Mouse (Mus musculus) lung, postnatal 25 days (tissue): ENCODE measurements around the gene Gkap1.
A peak's percentile ranks its signal among the peaks of the same experiment; 100 is the strongest.

Experiments used
- DNase-seq: peaks from one replicate; pipeline ENCODE4 v3.0.0; 2022; ENCODE audit warnings: low spot score

Gkap1 gene

GRCm38 (mm10) chr13:58263546-58263945 lies 12.0 kb downstream of the Gkap1 start:
- no peak for DNase-seq

- no peak for DNase-seq
Observed at GRCm38 (mm10) chr13:58261674-58262073, 13.8 kb downstream of the Gkap1 start.

DNA sequence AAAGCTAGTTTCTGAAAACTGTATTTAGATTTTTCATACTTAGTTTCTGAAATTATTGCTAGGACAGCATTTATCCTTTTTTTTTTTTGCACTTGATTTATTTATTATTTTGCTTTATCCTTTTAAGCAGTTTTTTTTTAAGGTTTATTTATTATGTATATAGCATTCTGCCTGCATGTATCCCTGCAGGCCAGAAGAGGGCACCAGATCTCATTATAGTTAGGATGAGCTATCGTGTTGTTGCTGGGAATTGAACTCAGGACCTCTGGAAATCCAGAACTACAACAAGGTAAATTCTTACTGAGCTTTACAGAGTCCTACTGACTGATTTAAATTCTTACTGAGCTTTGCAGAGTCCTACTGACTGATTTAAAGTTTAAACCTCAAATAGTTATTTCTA lies 22.2 kb downstream of the Gkap1 start:
- DNase-seq = no peak

GRCm38 (mm10) chr13:58248957-58249356 lies 26.5 kb downstream of the Gkap1 start:
- no peak for DNase-seq

DNA sequence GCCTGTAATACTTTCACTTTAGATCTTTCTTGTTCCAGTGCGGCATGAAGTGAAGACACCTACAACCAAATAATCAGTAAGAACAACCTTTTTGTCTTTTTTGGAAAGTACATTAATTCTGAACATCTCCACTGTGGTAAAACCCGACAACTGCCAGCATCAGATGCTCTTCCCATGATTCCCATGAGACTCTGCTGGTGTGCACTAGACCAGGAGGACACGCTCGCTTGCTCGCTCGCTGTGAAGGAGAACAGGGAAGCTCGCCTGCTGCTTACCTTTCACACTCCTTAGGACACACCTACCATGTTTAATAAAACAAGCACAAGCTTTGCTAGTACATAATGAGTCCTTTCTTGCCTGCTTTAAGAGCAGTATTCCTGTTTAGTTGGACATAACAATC lies 39.0 kb downstream of the Gkap1 start:
- no peak for DNase-seq

DNA sequence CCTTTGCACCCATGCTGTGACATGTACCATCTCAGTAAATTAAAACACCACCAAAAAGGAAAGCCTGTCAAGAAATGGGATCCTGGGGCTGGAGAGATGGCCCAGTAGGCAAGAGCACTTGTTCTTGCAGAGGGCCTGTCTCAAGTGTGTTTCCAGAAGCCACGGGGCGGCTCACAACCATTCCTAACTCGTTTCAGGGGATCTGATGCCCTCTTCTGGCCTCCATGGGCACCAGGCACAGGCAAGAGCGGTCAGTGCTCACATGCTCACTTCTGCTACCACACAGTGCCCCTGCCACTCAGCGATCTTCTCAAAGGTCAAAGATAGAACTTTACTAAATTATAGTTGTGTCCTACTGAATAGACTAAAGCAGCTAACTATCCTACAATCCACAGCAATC lies 42.9 kb downstream of the Gkap1 start:
- peak; percentile 64 for DNase-seq

DNA sequence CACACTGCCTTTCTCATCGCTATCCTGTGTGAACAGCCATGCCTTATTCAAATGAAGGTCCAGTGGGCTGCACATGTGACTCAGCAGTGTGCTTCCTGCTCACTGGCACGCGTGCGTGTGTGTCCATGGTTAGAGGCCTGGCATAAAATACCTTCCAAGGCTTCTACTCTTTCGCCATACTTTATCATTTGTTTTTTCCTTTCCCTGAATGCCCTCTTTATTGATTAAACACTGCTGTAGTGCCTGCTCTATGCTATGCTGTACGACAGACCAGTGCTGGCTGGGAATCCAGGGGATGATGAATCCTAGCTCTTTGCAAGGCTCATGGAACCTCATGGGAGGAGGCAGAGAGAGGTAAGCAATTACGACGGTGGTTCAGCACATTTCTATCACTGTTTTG lies 43.4 kb downstream of the Gkap1 start:
- no peak for DNase-seq

DNA sequence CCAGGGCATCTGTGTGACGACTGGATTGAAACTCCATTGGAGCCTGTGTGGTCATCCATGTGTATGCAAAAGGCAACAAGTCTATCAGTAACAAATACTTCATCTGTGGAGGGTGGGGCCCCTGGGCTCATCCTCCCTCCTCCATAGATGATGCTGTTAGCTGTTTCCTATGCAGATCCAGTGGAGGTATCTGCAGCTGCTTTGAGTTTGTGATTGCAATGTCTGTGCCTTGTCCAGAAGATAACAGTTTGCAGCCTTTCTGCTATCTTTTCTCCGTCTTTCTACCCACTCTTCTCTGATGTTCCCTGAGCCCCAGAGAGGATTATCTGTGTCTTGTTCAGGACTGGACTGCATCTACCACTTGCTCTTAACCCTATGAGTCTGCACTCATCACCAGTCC lies 46.9 kb downstream of the Gkap1 start:
- DNase-seq = no peak

DNA sequence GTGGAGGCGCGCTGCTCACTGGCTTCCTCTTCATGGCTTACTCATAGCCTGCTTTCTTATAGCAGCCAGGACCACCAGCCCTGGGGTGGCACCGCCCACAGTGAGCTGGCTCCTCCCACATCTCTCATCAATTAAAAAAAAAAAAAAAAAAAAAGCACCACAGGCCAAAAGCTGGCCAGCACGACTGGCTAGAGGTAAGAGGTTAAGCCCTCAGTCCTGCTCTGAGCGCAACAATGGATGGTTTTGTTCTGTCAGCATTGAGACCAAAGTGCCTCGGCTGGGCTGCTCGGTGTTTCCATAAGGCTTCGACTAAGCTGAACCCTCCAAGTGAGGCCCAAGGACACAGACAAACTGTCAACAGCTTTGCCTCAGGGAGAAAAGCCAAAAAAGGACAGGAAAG lies 49.8 kb downstream of the Gkap1 start:
- no peak for DNase-seq

DNA sequence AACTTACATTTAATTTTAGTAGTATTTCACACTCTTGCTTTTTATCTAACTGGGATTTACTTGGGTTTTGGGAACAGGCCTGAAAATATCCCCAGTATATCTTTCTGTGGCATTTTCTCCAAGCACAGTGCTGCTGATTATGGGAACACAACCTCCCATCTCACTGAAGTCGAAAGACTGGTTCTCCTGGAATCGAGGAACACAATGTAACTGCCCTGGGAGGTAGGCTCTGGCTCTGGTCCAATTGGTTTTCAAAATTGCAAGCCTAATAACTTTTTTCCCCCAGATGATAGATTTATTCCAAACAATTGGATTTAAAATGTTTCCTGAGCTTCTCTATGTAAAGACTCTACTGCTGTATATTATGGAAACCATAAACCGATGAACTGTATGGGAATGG lies 55.3 kb downstream of the Gkap1 start:
- DNase-seq = peak; percentile 52

GRCm38 (mm10) chr13:58217536-58217935 lies 58.0 kb downstream of the Gkap1 start:
- DNase-seq = no peak

- no peak for DNase-seq
Observed at GRCm38 (mm10) chr13:58216395-58216794, 59.1 kb downstream of the Gkap1 start.

DNA sequence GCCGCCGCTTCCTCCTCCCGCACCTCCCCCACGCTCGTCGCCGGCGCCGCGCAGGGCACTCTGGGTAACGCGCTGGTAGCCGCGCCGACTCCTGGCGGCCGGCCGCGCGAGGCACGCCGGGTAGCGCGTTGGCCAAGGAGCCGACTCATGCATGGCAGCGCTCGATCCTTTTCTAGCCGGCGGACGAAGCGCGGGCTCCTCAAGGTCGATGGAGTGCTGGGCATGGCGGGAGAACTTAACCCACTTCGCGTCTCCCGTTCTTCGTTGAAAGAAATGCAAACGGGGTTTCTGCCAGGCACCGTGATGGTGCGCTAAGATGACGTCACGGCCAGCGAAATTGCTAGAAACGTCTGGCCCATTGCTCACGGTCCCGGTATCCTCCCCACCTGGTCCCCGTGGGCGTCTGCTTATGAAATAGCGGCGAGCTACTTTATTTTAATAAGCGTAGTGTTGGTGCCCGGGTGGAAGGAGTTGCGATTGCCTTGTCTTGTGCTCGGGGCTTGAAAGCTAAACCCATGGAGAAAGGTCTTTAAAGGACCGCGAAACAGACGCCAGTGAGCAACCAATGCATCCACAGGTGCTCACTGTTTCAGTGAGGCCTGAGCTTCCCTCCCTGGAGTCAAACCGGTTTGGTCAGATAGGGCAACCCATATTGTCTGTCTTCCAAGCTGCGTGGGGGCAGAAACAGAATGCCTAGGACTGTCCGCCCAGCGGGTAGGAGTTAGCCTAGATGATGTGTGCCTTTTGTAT lies 59.7 kb downstream of the Gkap1 start, which contains the start of gene Ubqln1:
Ubqln1 (minus strand) TSS at position 62 of the 750 bp plus-strand sequence.
- peak; percentile 85 for DNase-seq

DNA sequence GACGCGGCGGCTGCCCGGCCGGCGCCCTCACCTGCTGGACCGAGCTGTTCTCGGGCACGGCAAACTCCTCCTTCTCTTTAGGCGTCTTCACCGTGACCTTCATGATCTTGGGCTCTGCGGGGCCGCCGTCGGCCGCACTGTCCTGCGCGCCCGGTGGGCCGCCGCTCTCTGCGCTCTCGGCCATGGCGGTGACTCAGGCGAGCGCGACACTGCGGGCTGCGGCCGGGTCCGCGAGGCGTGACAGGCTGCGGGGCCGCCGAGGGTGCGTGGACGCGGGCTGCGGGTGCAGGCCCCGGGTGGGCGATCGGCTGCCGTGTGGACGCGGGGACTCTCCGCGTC lies 60.3 kb downstream of the Gkap1 start:
- DNase-seq = no peak

DNA sequence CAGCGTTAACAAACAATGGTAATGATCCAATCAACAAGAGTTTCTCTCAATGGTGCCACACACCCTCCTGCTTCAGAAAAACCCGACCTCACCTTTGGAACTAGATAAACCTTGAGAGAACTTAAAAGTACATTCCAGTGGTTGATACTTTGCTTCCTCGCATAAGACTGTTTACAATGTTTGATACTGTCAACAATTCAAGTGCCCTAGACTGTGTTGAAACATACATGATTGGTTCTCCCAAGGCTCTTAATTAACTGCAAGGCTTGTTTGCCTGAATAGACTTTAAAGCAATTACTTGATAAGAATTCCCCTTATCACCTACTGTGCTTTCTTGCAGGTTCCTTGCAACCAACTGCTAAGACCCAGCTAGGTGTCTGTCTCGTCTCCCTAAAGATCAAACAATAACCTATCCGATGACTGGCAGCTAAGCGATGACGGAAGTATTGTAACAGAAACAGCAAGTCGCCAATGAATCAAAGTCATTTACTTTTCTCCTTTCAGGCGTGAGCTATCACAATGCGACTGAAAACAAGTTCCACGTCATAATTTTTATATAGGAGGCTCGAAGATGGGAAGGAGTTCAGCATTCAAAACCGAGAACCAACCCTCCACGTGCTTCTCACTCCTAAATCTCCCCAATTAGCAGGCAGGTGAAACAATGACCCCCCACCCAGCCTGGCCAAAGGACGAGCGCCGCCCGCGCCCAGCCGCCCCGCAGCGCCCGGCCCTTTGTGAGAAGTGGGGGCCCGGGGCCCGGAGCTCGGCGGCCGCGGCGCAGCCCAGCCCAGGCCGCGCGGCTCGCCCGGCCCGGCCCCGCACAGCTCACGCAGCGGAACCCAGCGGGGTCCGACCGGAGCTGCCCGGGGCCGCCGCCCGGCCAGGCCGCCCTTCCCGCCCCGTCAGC lies 60.9 kb downstream of the Gkap1 start:
- DNase-seq = peak; percentile 49

DNA sequence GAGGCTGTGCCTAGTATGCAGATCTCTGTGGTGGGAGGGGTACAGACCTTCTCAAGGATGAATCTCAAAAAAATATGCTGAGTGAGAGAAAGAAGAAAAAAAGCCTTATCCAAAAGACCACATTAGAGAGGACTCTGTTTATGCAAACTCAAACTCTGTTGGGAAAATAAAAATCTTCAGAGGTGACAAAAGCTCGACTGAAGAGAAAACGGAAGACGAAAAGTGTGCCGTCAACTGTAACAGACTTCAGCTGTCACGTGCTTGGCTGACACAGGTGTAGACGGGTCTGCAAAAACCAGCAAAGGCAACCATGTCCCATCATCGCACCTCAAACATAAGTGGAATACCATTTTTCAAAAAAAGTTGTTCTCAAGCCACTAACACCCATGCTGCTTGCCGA lies 61.7 kb downstream of the Gkap1 start:
- DNase-seq = no peak

- DNase-seq = no peak
Observed at GRCm38 (mm10) chr13:58212530-58212929, 63.0 kb downstream of the Gkap1 start.

DNA sequence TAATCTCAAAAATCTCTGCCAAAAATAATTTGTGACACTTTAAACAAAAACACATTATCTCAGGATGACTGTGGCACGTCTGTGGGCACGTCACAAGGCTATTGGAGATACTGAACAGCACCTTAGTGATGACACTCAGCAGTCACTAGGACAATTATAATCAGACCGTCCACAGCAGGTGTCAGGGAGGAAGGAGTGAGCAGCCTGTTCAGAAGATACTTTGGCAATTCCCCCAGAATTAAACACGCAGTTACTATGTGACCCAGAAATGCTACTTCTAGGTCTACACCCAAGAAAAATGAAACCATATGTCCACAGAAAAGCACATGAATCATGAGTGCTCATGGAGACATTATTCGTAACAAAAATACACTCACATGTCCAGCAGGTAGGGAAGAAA lies 65.1 kb downstream of the Gkap1 start:
- no peak for DNase-seq

- DNase-seq = no peak
Observed at GRCm38 (mm10) chr13:58206084-58206483, 69.4 kb downstream of the Gkap1 start.

- no peak for DNase-seq
Observed at GRCm38 (mm10) chr13:58204986-58205385, 70.5 kb downstream of the Gkap1 start.

DNA sequence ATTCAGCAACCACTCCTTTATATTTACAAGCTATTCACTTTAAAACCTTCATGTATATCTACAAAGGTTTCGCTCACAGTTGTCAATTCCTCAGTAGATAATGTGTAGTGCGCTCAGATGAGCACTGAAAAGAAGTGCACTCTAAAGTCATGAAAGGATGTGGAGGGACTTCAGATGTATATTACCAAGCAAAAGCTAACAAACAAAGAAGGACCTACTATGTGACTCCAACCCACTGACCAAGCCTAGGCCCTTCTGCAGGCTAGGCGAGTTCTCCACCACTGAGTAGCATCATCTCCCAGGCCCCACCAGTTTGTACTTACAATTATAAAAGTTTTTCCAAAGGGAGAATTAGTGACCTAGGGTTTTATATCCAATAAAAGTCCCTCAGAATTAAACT lies 71.3 kb downstream of the Gkap1 start:
- DNase-seq = no peak

DNA sequence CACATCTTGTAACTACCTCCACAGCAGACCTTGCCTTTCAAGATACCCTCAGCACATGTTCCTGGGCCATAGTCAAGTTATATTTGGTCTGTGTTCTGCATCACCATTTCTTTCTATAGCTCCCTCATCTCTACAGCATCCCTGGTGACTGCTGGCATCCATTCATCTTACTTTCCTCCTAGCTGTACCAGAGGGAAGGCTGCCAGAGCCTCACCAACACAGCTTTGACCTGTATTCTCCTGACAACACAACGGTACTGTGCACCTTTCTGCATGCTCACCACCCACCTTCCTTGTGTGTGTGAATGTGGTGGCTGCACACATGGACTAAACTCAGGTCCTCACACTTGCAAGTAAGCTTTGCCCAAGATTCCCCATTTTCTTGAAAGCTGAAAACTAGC lies 72.6 kb downstream of the Gkap1 start:
- no peak for DNase-seq

- DNase-seq = no peak
Observed at GRCm38 (mm10) chr13:58201908-58202307, 73.6 kb downstream of the Gkap1 start.
